Mouse (Mus musculus) cortical plate, adult 2 months (tissue): ENCODE results near the gene Lrrc71.

Experiments used
- CTCF ChIP-seq: fragments of 200-500 bp; IDR thresholded peaks from 2 replicates; pipeline ENCODE4 v1.5.1; 2011; ENCODE audit warnings: mild to moderate bottlenecking, control low read depth, low read length; ENCODE audit not compliant: insufficient read depth; ENCODE audit errors: extremely low read depth
- POLR2A ChIP-seq: fragments of 200-500 bp; IDR thresholded peaks from 2 replicates; pipeline ENCODE4 v1.6.1; 2011; ENCODE audit warnings: mild to moderate bottlenecking, low read length, control low read depth; ENCODE audit not compliant: insufficient read depth; ENCODE audit errors: extremely low read depth

GRCm38 (mm10) chr3:87789768-87790167 is 41.3 kb upstream of the Lrrc71 start:
- no peak for TF ChIP-seq POLR2A
- no peak for TF ChIP-seq CTCF
